Mouse (Mus musculus): ENCODE measurements around the gene Myo19.

Gene Myo19

DNA sequence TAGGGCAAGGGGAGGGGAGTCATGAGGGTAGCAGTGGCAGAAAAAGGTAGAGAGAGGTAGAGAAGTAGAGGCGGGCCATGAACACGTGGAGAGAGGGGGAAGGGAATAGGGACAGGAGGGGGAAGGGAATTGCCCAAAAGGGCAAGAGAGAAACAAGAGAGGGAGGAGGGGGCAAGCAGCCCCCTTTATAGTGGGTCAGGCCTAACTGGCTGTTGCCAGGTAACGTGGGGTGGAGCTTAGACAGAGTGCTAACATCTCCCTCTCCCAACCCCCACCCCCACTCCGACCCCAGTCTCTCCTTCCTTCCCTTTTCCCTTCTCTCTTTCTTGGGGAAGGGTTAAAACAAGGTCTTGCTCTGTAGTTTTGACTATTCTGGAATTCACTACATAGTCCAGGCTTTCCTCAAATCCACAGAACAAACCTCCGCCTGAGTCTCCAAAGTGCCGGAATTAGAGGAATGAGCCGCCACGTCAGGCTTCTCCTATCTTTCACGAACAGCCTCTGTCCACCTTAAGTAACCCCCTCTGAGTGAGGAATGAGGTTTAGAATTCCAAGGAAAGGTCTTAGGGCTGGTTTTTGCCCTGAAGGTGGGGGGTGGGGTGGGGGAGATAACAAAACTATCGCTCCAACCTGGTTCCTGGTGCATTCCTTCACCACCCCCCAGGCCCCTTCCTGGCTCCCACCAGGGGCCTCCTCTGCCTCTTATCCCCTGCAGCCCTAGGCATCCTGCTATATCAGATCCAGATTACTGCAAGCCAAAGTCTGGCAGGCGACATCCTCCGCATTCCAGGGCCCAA is 64.9 kb downstream of the Myo19 start:
- no peak for DNase-seq (ENCODE audit: low spot score in 2 of 2)

DNA sequence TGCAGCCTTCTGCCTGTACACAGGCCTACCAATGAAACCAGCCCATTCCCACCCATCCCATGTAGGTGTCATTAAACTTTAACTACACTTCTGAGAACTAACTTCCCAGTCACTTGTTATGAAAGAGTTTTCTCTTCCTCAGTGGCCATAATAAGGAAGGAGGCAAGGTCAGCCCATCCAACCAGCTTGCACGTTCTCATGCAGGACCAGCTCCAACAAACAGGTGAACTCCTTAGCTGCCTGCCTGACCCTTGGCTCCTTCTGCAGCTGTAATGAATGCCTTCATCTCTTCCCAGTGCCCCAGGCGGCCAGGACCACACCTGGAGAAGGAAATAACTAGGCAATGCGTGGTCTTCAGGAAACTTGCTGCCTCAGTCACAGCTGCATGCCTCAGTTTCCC is 65.9 kb downstream of the Myo19 start:
- DNase-seq (ENCODE audit: low spot score in 2 of 2), result no peak

DNA sequence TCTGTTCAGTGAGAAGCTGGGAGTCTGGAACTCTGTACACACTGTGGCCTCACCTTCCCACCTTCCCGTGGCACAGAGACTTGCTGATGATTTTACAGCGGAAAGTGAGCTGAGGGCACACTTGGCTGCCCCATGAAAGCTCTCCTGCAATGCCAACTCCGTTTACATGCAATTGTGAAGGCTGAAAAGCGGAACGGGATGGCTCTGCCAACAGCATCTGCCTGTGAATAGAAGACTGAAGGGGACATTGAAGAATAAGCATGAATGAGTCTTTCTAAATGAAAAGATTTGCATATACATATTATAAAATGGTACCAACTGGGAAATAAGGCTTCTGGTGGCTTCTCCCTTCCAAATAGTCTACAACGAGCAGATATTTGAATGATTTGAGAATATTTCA is 67.3 kb downstream of the Myo19 start:
- DNase-seq (ENCODE audit: low spot score in 2 of 2), result peak in 1 of 2 experiments; percentile 20

DNA sequence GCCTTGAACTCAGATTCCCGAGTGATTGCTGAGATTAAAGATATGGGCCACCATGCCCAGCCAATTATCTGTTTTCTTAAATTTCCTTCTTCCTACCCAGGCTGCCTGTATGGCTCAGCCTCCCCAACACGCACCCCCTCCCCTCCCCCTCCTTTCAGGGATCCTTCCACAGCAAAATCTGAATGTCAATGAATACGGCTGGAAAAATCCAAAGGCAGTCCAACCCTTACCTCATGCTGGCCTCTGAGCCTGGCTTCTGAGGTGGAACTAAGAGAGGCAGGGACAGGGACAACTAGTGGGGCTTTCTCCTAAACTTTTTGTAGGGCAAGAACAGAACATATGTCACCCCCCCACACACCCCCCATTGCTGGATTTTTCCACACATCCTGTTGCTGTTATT is 68.2 kb downstream of the Myo19 start:
- DNase-seq (ENCODE audit: low spot score in 2 of 2), result no peak

DNA sequence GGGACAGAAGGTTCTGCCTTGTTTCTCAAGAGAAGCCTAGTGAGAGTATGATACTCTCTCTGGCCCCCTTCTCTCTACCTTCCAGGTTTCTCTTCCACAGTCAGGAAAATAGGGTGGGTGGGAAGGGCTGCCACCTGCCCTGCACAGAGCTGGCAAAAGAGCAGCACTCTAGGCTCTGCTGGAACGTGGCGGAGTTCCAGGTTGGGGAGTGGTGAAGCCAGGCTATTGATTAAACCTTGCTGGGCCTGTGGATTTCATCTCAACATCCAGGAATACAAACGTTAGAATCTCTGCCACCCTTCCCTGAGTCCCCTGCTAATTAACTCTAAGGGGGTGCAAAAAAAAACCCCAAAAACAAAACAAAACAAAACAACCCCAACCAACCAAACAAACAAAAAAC is 68.6 kb downstream of the Myo19 start:
- no peak for DNase-seq (ENCODE audit: low spot score in 2 of 2)

DNA sequence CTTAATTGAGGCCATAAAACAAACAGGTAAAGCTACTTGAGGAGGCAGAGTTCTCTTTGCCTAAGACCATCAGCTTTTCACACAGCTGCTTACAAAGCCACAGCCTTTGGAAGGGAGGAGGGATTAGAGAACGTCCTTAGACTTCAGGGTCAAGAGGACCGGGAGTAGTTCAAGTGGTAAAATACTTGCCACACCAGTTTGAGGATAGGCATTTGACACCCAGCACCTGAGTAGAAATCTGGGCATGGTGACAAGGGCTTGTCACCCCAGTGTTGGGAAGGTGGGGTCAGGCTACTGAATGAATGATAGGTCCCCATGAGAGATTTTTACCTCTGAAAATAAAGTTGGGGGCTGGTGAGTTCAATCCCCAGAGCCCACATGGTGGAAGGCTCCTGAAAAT is 72.7 kb downstream of the Myo19 start:
- no peak for DNase-seq (ENCODE audit: low spot score in 2 of 2)

DNA sequence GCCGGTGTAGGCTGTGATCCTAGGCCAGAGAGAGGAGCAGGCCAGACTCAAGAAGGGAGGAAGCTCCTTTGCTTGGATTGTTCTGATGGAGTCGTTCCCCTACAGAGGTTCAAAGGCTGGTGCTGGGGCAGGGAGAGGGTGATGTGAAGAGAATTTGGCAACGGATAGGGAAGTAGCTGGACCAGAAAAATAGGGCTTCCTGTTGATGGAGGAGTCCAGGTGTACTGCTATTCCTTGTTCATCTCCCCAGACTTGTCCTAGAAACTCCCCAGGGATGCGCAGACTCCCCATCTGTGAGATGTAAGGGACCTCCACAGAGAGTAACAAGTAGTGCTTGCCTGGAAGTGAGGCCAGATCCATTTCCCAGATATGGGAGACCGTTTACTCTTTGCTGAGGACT is 76.5 kb downstream of the Myo19 start:
- no peak for DNase-seq (ENCODE audit: low spot score in 2 of 2)

DNA sequence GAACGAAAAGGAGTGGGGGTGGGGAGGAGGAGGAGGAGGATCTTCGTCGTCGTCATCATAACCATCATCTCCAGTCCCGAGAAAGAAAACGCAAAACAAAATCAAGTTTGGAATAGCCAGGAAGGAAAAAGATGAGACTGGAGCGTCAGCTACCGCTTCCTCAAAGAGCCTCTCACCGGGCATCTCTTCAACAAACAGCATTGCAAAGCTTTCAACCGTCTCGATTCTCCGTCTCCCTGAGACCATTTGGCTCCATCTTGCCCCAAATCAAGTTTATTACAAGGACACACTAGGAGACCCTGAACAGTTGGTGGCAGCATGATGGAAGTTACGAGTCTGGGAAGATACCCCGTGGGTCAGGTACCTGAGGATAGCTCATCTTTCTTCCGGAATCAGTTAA is 77.2 kb downstream of the Myo19 start:
- no peak for DNase-seq (ENCODE audit: low spot score in 2 of 2)

DNA sequence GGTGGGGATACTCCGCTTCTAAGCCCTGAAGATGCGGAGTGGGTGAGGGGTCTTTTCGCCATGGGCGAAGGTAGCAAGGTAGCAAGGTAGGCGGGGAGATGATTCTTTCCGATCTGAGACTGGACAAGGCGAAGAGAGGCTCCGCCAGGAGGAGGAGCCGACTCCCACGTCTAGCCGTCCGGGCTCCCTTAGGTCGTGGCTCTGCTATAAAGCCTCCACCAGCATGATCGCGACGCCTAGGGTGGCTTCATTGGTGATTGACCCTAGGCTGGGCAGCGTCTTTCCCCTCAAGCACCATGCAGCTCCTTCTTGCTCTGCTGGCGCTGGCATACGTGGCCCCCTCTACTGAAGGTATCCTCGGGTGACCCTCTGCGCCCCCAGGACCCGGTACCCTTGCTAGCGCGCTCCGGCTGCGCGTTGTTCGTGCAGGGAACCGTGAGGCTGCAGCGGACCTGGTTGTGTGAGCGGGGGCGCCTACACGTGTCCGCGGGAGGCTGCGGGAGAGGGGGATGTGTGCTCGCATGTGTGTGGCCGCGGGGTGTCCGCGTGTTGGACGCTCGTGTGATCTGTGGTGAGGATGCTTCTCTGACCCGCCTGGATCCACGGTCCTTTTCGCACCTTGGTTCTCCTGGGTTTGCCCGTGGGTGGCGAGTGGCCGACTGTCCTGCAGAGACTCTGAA is 77.8 kb downstream of the Myo19 start, which contains the start of gene Car4:
Gene Car4 (plus strand): TSS at position 196 of the 680 bp plus-strand sequence.
- DNase-seq (ENCODE audit: low spot score in 2 of 2), result no peak

DNA sequence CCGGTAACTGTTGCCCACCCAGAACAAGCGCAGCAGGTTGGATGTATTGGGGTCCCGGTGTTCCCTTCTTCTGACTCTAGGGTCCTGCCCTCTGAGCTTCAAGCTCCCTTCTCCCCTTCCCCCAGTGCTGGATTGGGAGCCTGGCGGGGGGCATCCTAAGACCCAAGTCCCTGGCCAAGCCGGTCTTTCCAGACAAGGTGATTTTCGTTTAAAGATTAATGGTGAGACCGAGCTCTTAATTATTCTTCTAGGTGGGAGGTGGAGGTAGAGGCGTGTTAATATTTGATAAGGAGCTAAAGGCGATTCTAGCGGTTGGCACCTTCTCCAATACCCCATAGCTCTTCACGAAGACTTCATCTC is 78.3 kb downstream of the Myo19 start:
- no peak for DNase-seq (ENCODE audit: low spot score in 2 of 2)

DNA sequence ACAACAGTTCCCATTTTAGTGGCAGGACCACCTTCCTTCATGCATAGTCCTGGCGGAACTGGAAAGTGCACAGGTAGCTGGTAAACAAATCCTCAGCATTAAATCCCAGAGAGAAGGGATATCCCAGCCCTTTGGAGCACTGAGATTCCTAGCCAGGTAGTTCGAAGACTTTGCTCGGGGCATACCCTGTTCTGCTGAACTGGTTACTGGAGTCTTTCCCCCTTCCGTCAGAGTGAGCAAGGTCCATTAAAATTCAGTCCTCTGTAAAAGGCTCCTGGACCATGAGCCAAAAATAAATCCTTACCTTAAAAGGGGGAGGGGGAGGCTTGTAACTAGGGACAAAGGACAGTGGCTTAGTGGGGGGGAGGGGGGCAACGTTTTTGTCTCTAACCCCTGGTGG is 79.2 kb downstream of the Myo19 start:
- DNase-seq (ENCODE audit: low spot score in 2 of 2), result no peak

DNA sequence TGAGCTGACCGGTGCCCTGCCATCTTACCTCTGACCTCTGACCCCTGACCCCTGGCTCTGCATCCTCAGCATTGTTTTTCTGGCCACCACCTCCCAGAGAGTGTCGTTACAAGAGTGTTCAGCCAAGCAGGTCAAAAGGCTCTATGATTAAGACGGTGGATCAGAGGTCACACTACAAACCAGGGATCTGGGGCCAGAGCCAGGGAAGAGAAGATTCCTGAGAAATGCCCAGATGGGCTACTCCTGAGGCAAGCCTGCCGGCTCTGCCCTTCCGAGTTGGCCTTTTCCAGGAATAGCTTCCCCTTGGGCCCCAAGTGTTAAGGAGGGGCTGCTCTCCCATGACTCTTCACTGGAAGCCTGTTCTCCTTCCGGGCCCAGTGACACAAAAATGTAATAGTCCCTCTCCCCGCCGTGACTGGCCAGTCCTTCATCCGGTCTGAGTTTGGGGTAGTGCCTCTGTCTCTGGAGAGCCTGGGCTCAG is 79.8 kb downstream of the Myo19 start:
- DNase-seq (ENCODE audit: low spot score in 2 of 2), result no peak

DNA sequence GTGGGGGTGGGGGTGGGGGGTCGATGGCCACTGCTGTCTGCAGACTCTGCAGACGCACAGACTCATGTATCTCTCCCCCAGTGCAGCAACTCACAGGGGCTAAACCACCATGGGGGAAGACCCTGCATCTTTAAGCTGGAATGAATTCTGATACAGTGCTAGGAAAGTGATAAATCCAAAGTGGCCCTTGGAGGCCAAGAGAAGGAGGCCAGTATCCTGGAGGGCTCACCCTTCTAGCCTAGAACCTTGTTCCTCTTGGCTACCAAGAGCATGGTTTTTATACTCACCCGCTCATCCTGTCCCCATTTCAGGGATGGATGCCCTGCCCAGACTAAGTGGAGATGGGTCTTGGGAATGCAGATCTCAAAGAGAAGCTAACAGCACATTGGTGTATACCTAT is 80.3 kb downstream of the Myo19 start:
- DNase-seq (ENCODE audit: low spot score in 2 of 2), result no peak

DNA sequence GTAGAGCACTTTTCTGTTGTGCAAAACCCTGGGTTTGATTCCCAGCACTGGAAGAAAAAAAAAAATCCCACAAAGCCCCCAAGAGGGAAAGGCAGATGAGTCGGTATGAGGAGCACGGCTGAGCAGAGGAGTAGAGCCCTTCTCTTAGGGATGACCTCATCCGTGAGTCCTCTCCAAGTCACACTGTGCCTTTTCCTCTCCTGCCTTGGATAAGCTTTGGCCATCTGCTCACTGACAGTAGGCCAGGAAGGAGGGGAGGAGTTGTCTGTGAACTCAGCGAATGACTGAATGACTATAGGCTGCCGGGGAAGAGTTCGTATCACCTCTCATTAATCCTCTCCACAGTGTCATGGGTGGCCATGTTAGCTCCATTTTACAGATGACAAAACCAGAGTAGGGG is 80.8 kb downstream of the Myo19 start:
- DNase-seq (ENCODE audit: low spot score in 2 of 2), result no peak

Data from cerebellum, postnatal 4 days (tissue).